Mouse (Mus musculus) monocyte, adult 2 months (primary cell): ENCODE results near the gene Phc2.

Source experiments
- DNase-seq, 2 experiments: peaks; one replicate each; pipeline ENCODE4 v3.0.0; 2022; ENCODE audit warnings: low spot score in 2 of 2, low read depth in 1 of 2

The Phc2 gene

DNA sequence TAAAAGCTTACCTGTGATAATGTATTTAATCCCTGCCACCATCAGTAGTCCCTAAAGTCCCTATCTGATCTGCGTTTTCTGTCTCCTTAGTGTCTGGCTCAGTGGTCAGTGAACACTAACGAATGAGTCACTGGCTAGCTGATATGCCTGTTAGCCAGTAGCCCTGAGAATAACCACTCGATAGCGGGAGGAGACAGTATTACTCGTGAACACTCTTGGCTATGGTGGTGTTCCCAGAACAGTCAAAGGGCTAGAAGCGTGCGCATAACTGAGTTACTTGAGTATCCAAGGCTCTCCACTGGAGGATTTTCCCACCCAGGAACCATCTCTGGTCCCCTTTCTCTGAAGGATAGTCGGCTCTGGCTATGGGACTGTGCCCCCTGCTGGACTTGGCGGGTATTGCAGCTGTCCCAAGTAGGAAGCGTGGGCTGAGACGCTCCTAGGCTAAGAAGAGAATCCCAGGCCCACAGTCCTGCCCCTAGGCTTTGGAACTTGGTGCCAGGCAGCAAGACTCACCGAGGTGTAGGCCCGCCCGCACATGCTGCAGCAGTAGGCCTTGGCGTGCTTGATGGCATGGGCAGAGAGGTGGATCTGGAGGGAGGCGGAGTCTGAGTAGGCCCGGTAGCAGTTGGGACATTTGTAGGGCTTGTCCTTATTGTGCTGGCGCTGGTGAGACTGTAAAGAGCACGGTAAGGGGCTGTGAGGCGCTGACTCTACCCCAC is 122.2 kb downstream of the Phc2 start:
- DNase-seq = peak in 1 of 2 experiments; percentile 45

DNA sequence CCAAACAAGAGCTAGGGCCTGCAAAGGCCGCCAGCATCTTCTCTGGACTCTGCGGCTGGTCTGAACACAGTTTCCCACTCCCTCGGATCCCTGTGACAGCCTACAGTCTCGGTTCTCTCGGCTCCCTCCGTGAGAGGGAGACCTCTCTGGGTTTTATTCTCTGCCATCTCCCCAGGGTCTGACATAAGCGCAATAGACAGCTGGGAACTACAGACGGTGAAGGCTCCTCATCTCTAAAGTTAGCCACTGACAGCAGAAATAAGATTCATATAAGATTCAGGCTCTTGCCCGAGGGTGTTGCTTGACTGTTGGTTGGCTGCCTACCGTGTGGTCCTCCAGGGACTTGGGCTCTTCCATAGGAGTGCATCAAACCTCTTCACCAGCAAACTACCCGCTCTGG is 123.1 kb downstream of the Phc2 start:
- DNase-seq = no peak

DNA sequence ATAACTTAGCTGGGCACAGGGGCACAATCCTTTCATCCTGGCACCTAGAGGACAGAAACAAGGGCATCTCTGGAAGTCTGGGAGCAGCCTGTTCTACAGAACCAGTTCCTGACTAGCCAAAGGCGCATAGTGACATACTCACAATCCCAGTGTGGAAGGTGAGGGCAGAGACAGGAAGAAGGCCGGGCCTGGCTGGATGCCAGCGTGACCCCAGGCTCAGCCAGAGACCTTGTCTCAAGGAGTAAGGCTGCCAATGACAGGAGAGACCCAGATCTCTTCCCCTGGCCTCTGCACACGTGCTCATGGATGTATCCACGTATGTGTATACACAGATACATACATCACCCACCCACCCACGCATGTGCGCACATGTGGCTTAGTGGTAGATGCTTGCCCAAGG is 127.5 kb downstream of the Phc2 start:
- no peak for DNase-seq

DNA sequence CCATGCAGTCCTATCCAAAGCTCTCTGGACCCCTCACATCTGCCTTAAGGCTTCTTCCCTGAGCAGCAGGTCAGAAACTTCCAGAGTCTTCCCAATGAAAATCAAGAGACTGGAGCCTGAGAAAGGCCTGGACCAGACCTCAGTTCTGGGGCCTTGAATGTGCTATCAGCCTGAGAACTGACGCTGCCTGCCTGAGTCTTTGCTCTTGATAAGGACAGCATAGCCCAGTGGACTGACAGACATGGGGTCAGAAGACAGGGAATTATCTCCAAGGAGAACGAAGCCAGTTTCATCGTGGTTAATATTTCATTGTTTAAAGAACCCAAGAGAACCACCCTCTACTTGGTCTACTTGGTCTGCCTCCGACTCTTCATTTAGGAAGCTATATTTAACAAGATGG is 128.1 kb downstream of the Phc2 start:
- no peak for DNase-seq

DNA sequence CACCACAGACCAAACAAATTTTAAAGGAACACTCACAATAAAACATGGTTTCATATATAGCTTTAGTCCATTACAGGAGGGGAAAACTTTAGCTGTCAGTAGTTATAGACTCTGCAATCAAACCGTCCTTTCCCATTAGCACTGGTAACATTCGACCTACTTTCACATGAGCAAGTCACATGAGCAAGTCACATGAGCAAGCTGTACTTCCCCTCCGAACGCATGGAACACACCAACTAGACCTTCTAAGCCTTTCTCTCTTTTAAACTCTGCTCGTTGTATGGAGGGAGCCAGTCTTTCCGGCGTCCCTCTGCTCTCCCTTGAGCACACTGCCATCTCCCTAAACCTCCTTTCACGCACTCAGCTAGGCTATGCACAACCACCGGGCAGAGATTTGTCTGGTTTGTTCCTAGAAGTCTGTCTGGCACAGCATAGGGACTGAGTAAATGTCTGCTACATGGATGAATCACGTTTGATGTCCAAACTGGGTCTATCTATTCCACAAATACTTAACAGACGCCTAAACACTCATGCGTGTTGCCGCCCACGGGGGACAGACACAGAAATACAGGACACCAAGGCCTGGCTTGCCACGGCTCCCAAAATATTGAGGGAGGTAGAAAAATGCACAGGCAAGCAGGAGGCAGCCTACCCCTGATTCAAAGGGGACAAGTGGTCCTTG is 130.6 kb downstream of the Phc2 start:
- no peak for DNase-seq

DNA sequence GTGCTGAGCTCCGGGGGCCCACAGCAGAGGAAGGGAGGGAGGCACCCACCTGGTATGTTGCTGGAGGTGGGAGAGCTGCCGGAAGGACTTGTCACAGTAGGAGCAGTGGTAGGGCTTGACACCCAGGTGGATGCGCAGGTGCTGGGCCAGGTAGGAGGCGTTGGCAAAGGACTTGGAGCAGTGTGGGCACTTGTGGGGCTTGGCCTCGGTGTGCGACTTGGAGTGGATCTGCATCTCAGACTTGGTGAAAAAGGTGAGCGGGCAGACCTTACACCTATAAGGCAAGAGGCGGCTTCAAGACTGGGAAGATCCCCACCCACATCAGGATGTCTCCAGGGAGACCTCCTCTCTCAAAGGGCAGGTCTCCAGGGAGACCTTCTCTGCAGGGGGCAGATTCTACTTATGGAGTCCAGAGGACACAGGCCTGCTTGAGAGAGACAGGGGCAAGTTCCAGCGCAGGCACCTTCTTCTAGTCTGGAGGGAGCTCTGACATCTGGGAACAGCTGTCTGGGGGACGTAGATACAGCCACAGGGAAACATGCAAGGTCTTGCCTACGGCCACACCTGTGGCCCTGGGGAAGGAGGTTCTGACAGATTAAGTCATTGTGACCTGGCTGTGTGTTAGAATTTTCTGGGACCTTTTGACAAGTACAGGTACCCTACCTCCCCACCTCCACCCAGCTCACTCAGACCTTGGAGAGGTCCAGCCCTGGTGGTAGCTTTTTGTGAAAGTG is 131.6 kb downstream of the Phc2 start:
- DNase-seq = no peak

DNA sequence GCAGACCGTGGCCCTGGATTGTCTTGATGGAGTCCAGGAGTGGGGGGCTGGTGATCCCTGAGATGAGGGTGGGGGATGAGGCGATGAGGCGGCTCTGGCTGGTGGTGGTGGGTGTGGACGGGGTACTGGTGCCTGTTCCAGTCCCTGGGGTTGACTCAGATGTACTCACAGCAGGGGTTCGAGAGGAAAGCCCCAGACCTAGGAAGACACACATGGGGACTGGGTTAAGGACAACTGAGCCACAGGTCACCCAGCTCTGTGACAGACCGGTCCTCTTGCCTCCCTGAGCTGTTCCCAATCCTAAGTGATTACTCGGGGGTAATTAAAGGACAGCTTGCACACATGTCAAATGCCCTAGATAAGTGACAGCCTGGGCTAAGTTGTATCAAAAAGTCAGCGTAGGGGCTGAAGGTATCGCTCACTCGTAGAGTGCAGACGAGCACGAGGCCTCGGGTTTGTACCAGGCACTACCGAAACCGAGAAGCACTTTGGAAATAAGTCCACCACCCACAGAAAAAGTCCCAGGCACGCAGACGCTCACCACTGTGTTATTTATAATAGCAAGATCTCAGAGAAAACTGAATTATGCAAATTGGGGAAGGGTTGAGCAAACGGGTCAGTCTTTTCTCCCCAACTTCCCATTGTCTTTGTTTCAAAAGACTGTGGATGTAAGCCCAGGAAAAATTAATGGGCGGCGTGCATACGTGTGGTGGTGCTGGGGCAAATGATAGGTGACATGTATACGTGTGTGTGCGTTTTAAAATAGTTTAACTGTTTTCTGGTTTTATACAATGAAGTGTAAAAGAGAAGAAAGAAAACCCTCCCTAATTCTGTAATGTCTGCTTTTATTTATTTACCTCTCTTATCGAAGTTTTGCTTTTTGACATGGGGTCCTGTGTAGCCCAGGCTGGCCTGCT is 132.8 kb downstream of the Phc2 start:
- DNase-seq = no peak

DNA sequence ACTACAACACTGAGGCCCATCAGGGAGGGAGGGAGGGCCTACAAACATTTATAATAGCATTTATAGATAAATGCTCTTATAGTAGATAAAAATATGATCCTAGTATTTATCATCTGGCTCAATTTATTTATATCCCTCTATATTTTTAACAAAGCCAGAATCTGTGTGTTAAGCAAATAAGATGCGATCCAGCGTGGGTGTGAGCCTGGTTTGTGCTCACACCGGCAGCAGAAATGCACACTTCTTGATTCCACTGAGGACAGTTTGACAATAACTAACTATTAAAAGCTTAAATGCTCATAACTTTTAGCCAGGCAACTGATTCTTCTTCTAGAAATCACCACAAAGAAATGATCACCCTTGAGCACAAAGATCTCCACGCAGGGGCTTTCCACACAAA is 133.6 kb downstream of the Phc2 start:
- DNase-seq = no peak

DNA sequence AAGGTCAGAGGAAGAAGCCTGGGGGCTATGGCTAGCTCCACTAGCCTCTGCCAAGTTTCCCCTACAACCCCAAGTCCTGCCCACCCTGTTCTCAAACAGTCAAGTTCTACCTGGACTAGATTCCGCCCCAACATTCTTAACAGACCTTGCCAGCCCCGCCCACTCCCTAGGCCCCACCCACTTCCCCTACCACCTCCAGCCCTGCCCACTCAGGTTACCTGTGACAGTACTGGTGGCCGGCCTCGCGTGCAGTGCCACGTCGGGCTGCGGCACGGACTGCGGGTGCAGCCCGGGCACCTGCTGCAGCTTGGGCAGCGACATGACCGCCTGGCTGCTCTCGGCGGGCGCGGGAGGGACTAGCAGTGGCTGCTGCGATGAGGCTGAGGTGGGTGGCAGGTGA is 135.1 kb downstream of the Phc2 start:
- no peak for DNase-seq

DNA sequence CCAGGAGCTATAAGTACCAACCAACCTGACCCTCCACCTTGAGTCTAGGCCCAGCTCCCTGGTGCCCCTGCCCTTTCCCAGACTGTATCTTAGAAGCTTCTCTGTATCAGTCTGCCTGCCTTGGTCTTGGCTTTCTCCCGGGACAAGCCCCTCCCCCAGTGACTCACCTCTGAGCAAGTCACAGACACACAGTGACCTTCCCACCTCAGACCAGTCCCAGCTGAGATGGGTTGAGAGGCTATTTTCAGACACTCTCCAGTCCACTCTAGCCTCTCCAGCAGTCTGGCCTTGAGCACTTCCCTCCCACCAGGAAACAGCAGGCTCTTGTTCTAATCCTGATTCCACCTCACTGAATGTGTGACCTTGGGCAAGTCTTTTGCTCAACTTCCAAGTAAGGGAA is 139.2 kb downstream of the Phc2 start:
- no peak for DNase-seq

DNA sequence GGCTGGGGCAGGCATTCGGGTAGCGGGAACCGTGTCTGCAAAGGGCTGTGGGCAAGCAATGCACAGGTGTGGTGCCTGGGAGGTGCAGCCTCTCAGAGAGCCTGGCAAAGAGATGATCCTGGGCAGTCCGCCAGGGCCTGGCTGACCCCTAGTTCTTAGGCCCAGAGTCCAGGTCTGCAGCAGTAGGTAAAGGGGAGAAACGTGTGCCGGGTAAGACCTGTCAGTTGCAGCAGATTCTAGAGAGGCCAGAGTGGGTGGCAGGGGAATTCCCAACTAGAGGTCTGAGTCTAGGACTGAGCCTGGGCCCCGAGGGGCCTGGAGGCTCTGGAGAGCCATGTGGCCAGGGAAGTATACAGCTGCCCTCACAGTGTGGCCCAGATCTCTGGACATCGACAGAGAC is 139.7 kb downstream of the Phc2 start:
- no peak for DNase-seq

DNA sequence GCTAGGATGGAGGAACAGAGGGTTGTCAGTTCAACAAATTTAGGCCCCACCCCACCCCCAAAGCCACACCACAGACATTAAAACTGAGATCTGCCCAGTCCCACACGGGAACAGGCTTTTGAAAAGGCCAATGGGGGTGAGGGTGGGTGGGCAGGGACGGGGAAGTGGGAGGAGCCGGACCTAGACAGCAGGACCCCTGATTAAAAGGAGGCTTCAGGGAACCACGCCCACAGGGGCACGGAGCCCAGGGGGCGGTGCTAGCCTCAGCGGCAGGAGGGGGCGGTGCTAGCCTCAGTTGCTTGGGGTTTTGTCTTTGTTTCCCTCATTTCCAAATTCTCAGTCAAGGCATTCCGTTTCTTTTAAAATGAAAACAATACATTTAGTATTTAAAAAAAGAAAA is 141.1 kb downstream of the Phc2 start:
- DNase-seq = no peak

DNA sequence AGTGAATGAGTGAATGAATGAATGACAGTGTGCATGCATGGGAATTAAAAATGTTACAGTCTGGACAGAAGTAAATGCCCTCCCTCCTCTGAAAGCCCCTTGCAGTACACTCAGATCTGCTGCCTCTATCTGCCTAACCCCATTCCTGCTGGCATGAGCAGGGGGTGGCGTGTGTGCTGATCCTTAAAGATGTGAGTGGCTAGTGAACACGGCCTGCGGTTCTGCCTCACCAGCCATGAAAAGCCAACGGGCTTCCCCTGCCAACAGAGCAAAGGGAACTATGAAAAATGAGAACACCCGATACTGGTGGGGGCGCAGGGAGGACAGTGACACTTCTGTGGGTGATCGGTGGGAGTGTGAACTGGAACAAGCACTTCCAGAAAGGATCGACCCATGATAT is 142.3 kb downstream of the Phc2 start:
- no peak for DNase-seq

DNA sequence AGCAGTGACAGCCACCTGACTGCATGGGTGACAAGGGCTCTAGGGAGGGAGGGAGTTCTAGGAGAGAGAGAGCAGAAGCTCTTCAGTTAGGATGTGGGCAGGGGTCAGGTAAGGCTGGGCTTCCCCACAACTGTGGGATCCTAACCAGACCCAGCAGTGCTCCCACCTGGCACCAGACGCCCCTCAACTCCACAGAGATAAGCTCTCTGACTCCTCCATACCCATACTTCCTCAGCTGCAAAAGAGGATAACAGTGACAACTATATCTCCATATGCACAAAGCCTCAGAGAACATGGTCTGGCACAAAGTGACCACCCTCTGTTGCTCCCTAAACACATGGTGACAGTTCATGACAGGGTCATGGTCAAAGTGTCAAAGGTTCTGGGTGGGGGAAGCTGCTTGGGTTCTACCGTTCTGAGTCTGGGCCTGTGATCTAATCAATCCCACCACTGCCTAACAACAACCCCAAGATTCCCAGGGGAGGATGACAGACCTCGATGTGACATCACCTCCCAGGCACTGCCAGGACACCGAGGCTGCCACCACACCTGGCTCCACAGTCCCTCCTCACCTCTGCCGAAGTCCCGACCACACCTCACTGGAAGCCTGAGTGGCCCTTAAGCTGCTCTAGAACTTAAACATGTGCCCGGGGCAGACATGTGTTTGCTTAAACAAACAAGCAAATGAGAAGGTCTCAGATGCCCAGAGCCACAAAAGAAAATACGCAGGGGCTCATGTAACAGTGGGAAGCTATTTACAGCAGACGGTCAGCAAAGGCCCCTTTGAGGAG is 147.4 kb downstream of the Phc2 start:
- DNase-seq = no peak
